Mouse (Mus musculus): Measurements from ENCODE around the gene Ergic1.

DNA sequence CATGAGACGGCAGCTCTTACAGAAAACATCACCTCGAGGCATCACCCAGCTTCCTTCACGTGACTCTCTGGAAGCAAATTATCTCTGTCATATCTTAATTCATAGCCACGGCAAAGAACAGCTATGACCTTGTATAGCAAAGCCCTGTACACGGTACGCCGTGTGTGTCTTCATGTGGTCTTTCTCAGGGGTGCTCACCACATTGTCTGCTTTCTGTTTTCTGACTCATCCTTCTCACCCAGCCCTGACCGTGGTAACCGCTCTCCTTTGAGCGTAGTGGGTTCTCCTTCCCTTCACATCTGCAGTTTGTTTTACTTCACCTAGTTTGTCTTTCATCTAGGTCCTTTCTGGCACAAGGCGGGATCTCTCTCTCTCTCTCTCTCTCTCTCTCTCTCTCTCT is 11.0 kb downstream of the Ergic1 start:
- TF ChIP-seq CTCF (IDR thresholded peaks at IDR 0.05; ENCODE audit: low read depth, low read length) = no peak
- TF ChIP-seq GATA1 (IDR thresholded peaks at IDR 0.05; ENCODE audit: borderline replicate concordance, low read length) = no peak
- TF ChIP-seq TAL1 (conservative IDR thresholded peaks at IDR 0.05; ENCODE audit: low read depth, low read length) = no peak
- TF ChIP-seq GATA2 (IDR thresholded peaks at IDR 0.05; ENCODE audit: borderline replicate concordance, low read depth, low read length) = no peak
- TF ChIP-seq POLR2AphosphoS5 (IDR thresholded peaks at IDR 0.05; ENCODE audit: insufficient replicate concordance, low read depth, low read length) = no peak
